Mouse (Mus musculus) midbrain, embryonic 13.5 days (tissue): Measurements from ENCODE around the gene Slc23a2. TPM values are rescaled to one million over a fixed set of nuclear protein-coding genes. Genes with fewer than 3 reads are reported as not detected.

Experiments used
- ATAC-seq: fragments of 200-750 bp; cut with Nextera tagmentation; 2 replicates; pipeline ENCODE4 v1.8.0; 2017; ENCODE audit warnings: mild to moderate bottlenecking, moderate TSS enrichment, moderate library complexity
- H3K27ac ChIP-seq: fragments of 300-500 bp; sonication (generic); 2 replicates; pipeline ENCODE4 v1.5.1; 2015; ENCODE audit warnings: inconsistent platforms, mild to moderate bottlenecking, moderate library complexity
- H3K27me3 ChIP-seq: fragments of 300-500 bp; sonication (generic); 2 replicates; pipeline ENCODE4 v1.6.1; 2015; ENCODE audit warnings: mild to moderate bottlenecking, inconsistent platforms
- H3K36me3 ChIP-seq: fragments of 300-500 bp; sonication (generic); 2 replicates; pipeline ENCODE4 v1.6.1; 2015; ENCODE audit warnings: mild to moderate bottlenecking, inconsistent platforms
- H3K4me1 ChIP-seq: fragments of 300-500 bp; sonication (generic); replicated peaks from 2 replicates; pipeline ENCODE4 v1.6.1; 2015; ENCODE audit warnings: inconsistent platforms
- H3K4me2 ChIP-seq: fragments of 300-500 bp; sonication (generic); replicated peaks from 2 replicates; pipeline ENCODE4 v1.6.1; 2015; ENCODE audit warnings: moderate library complexity, mild to moderate bottlenecking, inconsistent platforms
- H3K4me3 ChIP-seq: fragments of 300-500 bp; sonication (generic); replicated peaks from 2 replicates; pipeline ENCODE4 v1.5.1; 2015; ENCODE audit warnings: mild to moderate bottlenecking, inconsistent platforms
- H3K9ac ChIP-seq: fragments of 300-500 bp; sonication (generic); replicated peaks from 2 replicates; pipeline ENCODE4 v1.6.1; 2015; ENCODE audit warnings: mild to moderate bottlenecking, inconsistent platforms
- H3K9me3 ChIP-seq: fragments of 300-500 bp; sonication (generic); 2 replicates; pipeline ENCODE4 v1.6.1; 2016; ENCODE audit warnings: mild to moderate bottlenecking, inconsistent platforms
- WGBS: fragments of 180-500 bp; shearing (Covaris S2); methylation state at CpG from one replicate; pipeline ENCODE4 v1.1.7; 2015; 5-methylcytosine and 5-hydroxymethylcytosine counted together
- polyA plus RNA-seq: library from polyadenylated mRNA; unstranded; fragments of >200 nt; fragmentation: Nextera tagmentation; extraction: Ambion mirVana; gene quantifications from 2 replicates; pipeline ENCODE4 v1.2.1, GENCODE M21; 2015

Gene Slc23a2
- polyA plus RNA-seq, 1 experiment from 2014 or later: 19.8 TPM

GRCm38 (mm10) chr2:132094441-132095230, 50.3 kb downstream of the Slc23a2 start:
- no peaks in the 10 kb centered on the region for H3K4me1 ChIP-seq
- no peak overlapping the region for H3K4me3 ChIP-seq
- peaks cover 37% of the 10 kb centered on the region for H3K36me3 ChIP-seq
- ATAC-seq: no peak
- no peak overlapping the region for H3K27ac ChIP-seq
- no peak overlapping the region for H3K4me2 ChIP-seq
- H3K27me3 ChIP-seq: no peaks in the 10 kb centered on the region
- H3K9ac ChIP-seq: no peak overlapping the region
- WGBS: 91% methylated on average over 11 of the region's 11 CpGs
- no peaks in the 10 kb centered on the region for H3K9me3 ChIP-seq

GRCm38 (mm10) chr2:132093739-132094138, 51.2 kb downstream of the Slc23a2 start:
- Histone ChIP-seq H3K27me3 (no peaks in the 10 kb centered on the region), H3K27ac (no peak overlapping the region), H3K4me3 (no peak overlapping the region), H3K9ac (no peak overlapping the region), H3K4me1 (no peaks in the 10 kb centered on the region), H3K36me3 (peaks cover 38% of the 10 kb centered on the region), H3K4me2 (no peak overlapping the region), H3K9me3 (no peaks in the 10 kb centered on the region)
- WGBS: 88% methylated on average over 2 of the region's 2 CpGs
- ATAC-seq: no peak

GRCm38 (mm10) chr2:132093298-132093697, 51.6 kb downstream of the Slc23a2 start:
- H3K9ac ChIP-seq: no peak overlapping the region
- ATAC-seq: no peak
- H3K36me3 ChIP-seq: peaks cover 38% of the 10 kb centered on the region
- H3K9me3 ChIP-seq: no peaks in the 10 kb centered on the region
- WGBS: 100% methylated on average over 1 of the region's 1 CpGs
- H3K27me3 ChIP-seq: no peaks in the 10 kb centered on the region
- no peak overlapping the region for H3K4me3 ChIP-seq
- H3K27ac ChIP-seq: no peak overlapping the region
- H3K4me1 ChIP-seq: no peaks in the 10 kb centered on the region
- H3K4me2 ChIP-seq: no peak overlapping the region

GRCm38 (mm10) chr2:132092722-132093121, 52.2 kb downstream of the Slc23a2 start:
- WGBS: 91% methylated on average over 3 of the region's 3 CpGs
- H3K9me3 ChIP-seq: no peaks in the 10 kb centered on the region
- no peak overlapping the region for H3K9ac ChIP-seq
- H3K4me3 ChIP-seq: no peak overlapping the region
- H3K4me2 ChIP-seq: no peak overlapping the region
- no peak overlapping the region for H3K27ac ChIP-seq
- H3K36me3 ChIP-seq: peaks cover 38% of the 10 kb centered on the region
- no peak for ATAC-seq
- H3K4me1 ChIP-seq: no peaks in the 10 kb centered on the region
- H3K27me3 ChIP-seq: no peaks in the 10 kb centered on the region

- H3K4me1 ChIP-seq: no peaks in the 10 kb centered on the region
- WGBS: 78% methylated on average over 4 of the region's 4 CpGs
- no peak overlapping the region for H3K4me3 ChIP-seq
- H3K4me2 ChIP-seq: no peak overlapping the region
- H3K9ac ChIP-seq: no peak overlapping the region
- H3K36me3 ChIP-seq: peaks cover 48% of the 10 kb centered on the region
- H3K27me3 ChIP-seq: no peaks in the 10 kb centered on the region
- H3K27ac ChIP-seq: no peak overlapping the region
- no peaks in the 10 kb centered on the region for H3K9me3 ChIP-seq
- ATAC-seq: no peak
Observed at GRCm38 (mm10) chr2:132091749-132092148, 53.2 kb downstream of the Slc23a2 start.

GRCm38 (mm10) chr2:132084813-132085212, 60.1 kb downstream of the Slc23a2 start:
- Histone ChIP-seq H3K9me3 (no peaks in the 10 kb centered on the region), H3K27ac (no peak overlapping the region), H3K4me1 (no peaks in the 10 kb centered on the region), H3K4me2 (no peak overlapping the region), H3K27me3 (no peaks in the 10 kb centered on the region), H3K36me3 (peaks cover 57% of the 10 kb centered on the region), H3K4me3 (no peak overlapping the region), H3K9ac (no peak overlapping the region)
- no peak for ATAC-seq

GRCm38 (mm10) chr2:132084396-132084795, 60.5 kb downstream of the Slc23a2 start:
- no peaks in the 10 kb centered on the region for H3K27me3 ChIP-seq
- H3K27ac ChIP-seq: no peak overlapping the region
- no peak overlapping the region for H3K4me3 ChIP-seq
- no peaks in the 10 kb centered on the region for H3K4me1 ChIP-seq
- no peak overlapping the region for H3K9ac ChIP-seq
- H3K36me3 ChIP-seq: peaks cover 52% of the 10 kb centered on the region
- 92% methylated on average over 5 of the region's 5 CpGs for WGBS
- H3K4me2 ChIP-seq: no peak overlapping the region
- H3K9me3 ChIP-seq: no peaks in the 10 kb centered on the region
- no peak for ATAC-seq

- peaks cover 41% of the 10 kb centered on the region for H3K36me3 ChIP-seq
- no peak overlapping the region for H3K4me2 ChIP-seq
- H3K4me1 ChIP-seq: no peaks in the 10 kb centered on the region
- H3K4me3 ChIP-seq: no peak overlapping the region
- ATAC-seq: no peak
- H3K27me3 ChIP-seq: no peaks in the 10 kb centered on the region
- no peak overlapping the region for H3K9ac ChIP-seq
- no peaks in the 10 kb centered on the region for H3K9me3 ChIP-seq
- 86% methylated on average over 5 of the region's 5 CpGs for WGBS
- no peak overlapping the region for H3K27ac ChIP-seq
Observed at GRCm38 (mm10) chr2:132079139-132079538, 65.8 kb downstream of the Slc23a2 start.

GRCm38 (mm10) chr2:132073052-132073451, 71.9 kb downstream of the Slc23a2 start:
- Histone ChIP-seq H3K27ac (no peak overlapping the region), H3K4me1 (no peaks in the 10 kb centered on the region), H3K9ac (no peak overlapping the region), H3K4me3 (no peak overlapping the region), H3K4me2 (no peak overlapping the region), H3K36me3 (peaks cover 60% of the 10 kb centered on the region), H3K27me3 (no peaks in the 10 kb centered on the region), H3K9me3 (no peaks in the 10 kb centered on the region)
- WGBS: 68% methylated on average over 3 of the region's 3 CpGs
- no peak for ATAC-seq

- H3K4me2 ChIP-seq: no peak overlapping the region
- no peaks in the 10 kb centered on the region for H3K27me3 ChIP-seq
- H3K36me3 ChIP-seq: peaks cover 60% of the 10 kb centered on the region
- H3K9ac ChIP-seq: no peak overlapping the region
- H3K4me3 ChIP-seq: no peak overlapping the region
- H3K9me3 ChIP-seq: no peaks in the 10 kb centered on the region
- H3K27ac ChIP-seq: no peak overlapping the region
- 93% methylated on average over 10 of the region's 10 CpGs for WGBS
- no peak for ATAC-seq
- H3K4me1 ChIP-seq: no peaks in the 10 kb centered on the region
Observed at GRCm38 (mm10) chr2:132069985-132070735, 74.7 kb downstream of the Slc23a2 start.

GRCm38 (mm10) chr2:132064185-132064831, 80.6 kb downstream of the Slc23a2 start:
- H3K9me3 ChIP-seq: no peaks in the 10 kb centered on the region
- no peaks in the 10 kb centered on the region for H3K4me1 ChIP-seq
- no peak for ATAC-seq
- H3K4me2 ChIP-seq: no peak overlapping the region
- peaks cover 66% of the 10 kb centered on the region for H3K36me3 ChIP-seq
- H3K4me3 ChIP-seq: no peak overlapping the region
- 77% methylated on average over 11 of the region's 11 CpGs for WGBS
- no peak overlapping the region for H3K9ac ChIP-seq
- no peaks in the 10 kb centered on the region for H3K27me3 ChIP-seq
- H3K27ac ChIP-seq: no peak overlapping the region

GRCm38 (mm10) chr2:132063776-132064175, 81.1 kb downstream of the Slc23a2 start:
- WGBS: 83% methylated on average over 3 of the region's 3 CpGs
- ATAC-seq: no peak
- no peaks in the 10 kb centered on the region for H3K27me3 ChIP-seq

More at GRCm38 (mm10) chr2:132063776-132064175, 81.1 kb downstream of the Slc23a2 start:
- Histone ChIP-seq H3K9ac (no peak overlapping the region), H3K4me2 (no peak overlapping the region), H3K9me3 (no peaks in the 10 kb centered on the region), H3K27ac (no peak overlapping the region), H3K36me3 (peaks cover 62% of the 10 kb centered on the region), H3K4me3 (no peak overlapping the region), H3K4me1 (no peaks in the 10 kb centered on the region)
